Mouse (Mus musculus): ENCODE measurements around the gene Rab36. TPM values are rescaled to one million over a fixed set of nuclear protein-coding genes. Genes with fewer than 3 reads are reported as not detected.
"Not testable (repeated sequence)": the region's sequence is repeated elsewhere in the genome, so short reads cannot be mapped to it uniquely, and the experiment has no call there.

The Rab36 gene
- polyA plus RNA-seq, 1 experiment from 2014 or later, result 1.9 TPM

- no peaks in the 10 kb centered on the region for H3K36me3 ChIP-seq (ENCODE audit: control insufficient read depth, insufficient read depth, low read length)
- WGBS, result 84% methylated on average over 3 of the region's 3 CpGs
- ATAC-seq (ENCODE audit: low FRiP score, low TSS enrichment) (no peak), DNase-seq (ENCODE audit: low spot score) (no peak)
- no peaks in the 10 kb centered on the region for H3K27me3 ChIP-seq (ENCODE audit: control insufficient read depth, insufficient read depth, low read length)
- H3K4me3 ChIP-seq (ENCODE audit: low read depth, low read length), result no peak overlapping the region
- H3K4me2 ChIP-seq (replicated peaks; ENCODE audit: low read depth), result no peak overlapping the region
- H3K9ac ChIP-seq (ENCODE audit: low read length), result no peak overlapping the region
- TF ChIP-seq CTCF (IDR thresholded peaks at IDR 0.05; ENCODE audit: low read depth) (no peak), EP300 (optimal IDR thresholded peaks at IDR 0.05) (no peak)
- H3K27ac ChIP-seq (replicated peaks), result no peak overlapping the region
- no peaks in the 10 kb centered on the region for H3K9me3 ChIP-seq (ENCODE audit: control insufficient read depth, low read length)
- no peaks in the 10 kb centered on the region for H3K4me1 ChIP-seq (replicated peaks; ENCODE audit: control insufficient read depth, insufficient read depth)
Measured at GRCm38 (mm10) chr10:75030234-75030633, 6.6 kb upstream of the Rab36 start.

- H3K4me1 ChIP-seq (replicated peaks; ENCODE audit: control insufficient read depth, insufficient read depth), result no peaks in the 10 kb centered on the region
- no peaks in the 10 kb centered on the region for H3K27me3 ChIP-seq (ENCODE audit: control insufficient read depth, insufficient read depth, low read length)
Measured at GRCm38 (mm10) chr10:75031345-75032114, 5.3 kb upstream of the Rab36 start.

GRCm38 (mm10) chr10:75032395-75032794, 4.5 kb upstream of the Rab36 start, which contains the start of gene Rsph14:
TSS of gene Rsph14 (minus strand) at chr10:75032586.
- ATAC-seq (ENCODE audit: low FRiP score, low TSS enrichment) (peak; percentile 30; the same call in 1 of the 2 replicates), DNase-seq (ENCODE audit: low spot score) (peak; percentile 71)
- H3K4me1 ChIP-seq (replicated peaks; ENCODE audit: control insufficient read depth, insufficient read depth), result no peaks in the 10 kb centered on the region
- 23% methylated on average over 10 of the region's 10 CpGs for WGBS
- H3K36me3 ChIP-seq (ENCODE audit: control insufficient read depth, insufficient read depth, low read length), result no peaks in the 10 kb centered on the region
- no peak for TF ChIP-seq CTCF (IDR thresholded peaks at IDR 0.05; ENCODE audit: low read depth)
- TF ChIP-seq EP300 (optimal IDR thresholded peaks at IDR 0.05), result no peak
- no peak within 1 kb of the TSS for H3K4me2 ChIP-seq (replicated peaks; ENCODE audit: low read depth)
- H3K9ac ChIP-seq (ENCODE audit: low read length), result no peak within 1 kb of the TSS
- no peaks in the 10 kb centered on the region for H3K27me3 ChIP-seq (ENCODE audit: control insufficient read depth, insufficient read depth, low read length)
- H3K27ac ChIP-seq (replicated peaks), result no peak within 1 kb of the TSS
- H3K4me3 ChIP-seq (ENCODE audit: low read depth, low read length), result no peak within 1 kb of the TSS
- H3K9me3 ChIP-seq (ENCODE audit: control insufficient read depth, low read length), result no peaks in the 10 kb centered on the region

More at GRCm38 (mm10) chr10:75031345-75032114, 5.3 kb upstream of the Rab36 start:
- ATAC-seq (ENCODE audit: low FRiP score, low TSS enrichment) (no peak), DNase-seq (ENCODE audit: low spot score) (no peak)
- WGBS, result 50% methylated on average over 5 of the region's 5 CpGs
- TF ChIP-seq CTCF (IDR thresholded peaks at IDR 0.05; ENCODE audit: low read depth) (no peak), EP300 (optimal IDR thresholded peaks at IDR 0.05) (no peak)
- no peaks in the 10 kb centered on the region for H3K9me3 ChIP-seq (ENCODE audit: control insufficient read depth, low read length)
- no peak overlapping the region for H3K4me3 ChIP-seq (ENCODE audit: low read depth, low read length)
- no peak overlapping the region for H3K9ac ChIP-seq (ENCODE audit: low read length)
- H3K4me2 ChIP-seq (replicated peaks; ENCODE audit: low read depth), result no peak overlapping the region
- no peak overlapping the region for H3K27ac ChIP-seq (replicated peaks)
- no peaks in the 10 kb centered on the region for H3K36me3 ChIP-seq (ENCODE audit: control insufficient read depth, insufficient read depth, low read length)

- not testable (repeated sequence) for H3K4me3 ChIP-seq (ENCODE audit: low read depth, low read length); H3K27me3 ChIP-seq (ENCODE audit: control insufficient read depth, insufficient read depth, low read length); H3K36me3 ChIP-seq (ENCODE audit: control insufficient read depth, insufficient read depth, low read length); H3K27ac ChIP-seq (replicated peaks); H3K4me2 ChIP-seq (replicated peaks; ENCODE audit: low read depth); H3K9me3 ChIP-seq (ENCODE audit: control insufficient read depth, low read length); H3K4me1 ChIP-seq (replicated peaks; ENCODE audit: control insufficient read depth, insufficient read depth); DNase-seq (ENCODE audit: low spot score); H3K9ac ChIP-seq (ENCODE audit: low read length)
- 0 out of 2 replicates have a peak, but pooled peaks have one; percentile 49 for ATAC-seq (ENCODE audit: low FRiP score, low TSS enrichment)
- WGBS, result 4% methylated on average over 1 of the region's 1 CpGs
Measured at GRCm38 (mm10) chr10:75042060-75042459, 5.2 kb downstream of the Rab36 start.

GRCm38 (mm10) chr10:75044459-75044858, 7.6 kb downstream of the Rab36 start:
- H3K4me1 ChIP-seq (replicated peaks; ENCODE audit: control insufficient read depth, insufficient read depth), result no peaks in the 10 kb centered on the region
- H3K36me3 ChIP-seq (ENCODE audit: control insufficient read depth, insufficient read depth, low read length), result no peaks in the 10 kb centered on the region
- H3K4me2 ChIP-seq (replicated peaks; ENCODE audit: low read depth), result no peak overlapping the region
- TF ChIP-seq EP300 (optimal IDR thresholded peaks at IDR 0.05) (no peak), CTCF (IDR thresholded peaks at IDR 0.05; ENCODE audit: low read depth) (no peak)
- ATAC-seq (ENCODE audit: low FRiP score, low TSS enrichment) (0 out of 2 replicates have a peak, but pooled peaks have one; percentile 33), DNase-seq (ENCODE audit: low spot score) (no peak)
- H3K9ac ChIP-seq (ENCODE audit: low read length), result no peak overlapping the region
- no peaks in the 10 kb centered on the region for H3K9me3 ChIP-seq (ENCODE audit: control insufficient read depth, low read length)
- 27% methylated on average over 7 of the region's 7 CpGs for WGBS
- no peak overlapping the region for H3K27ac ChIP-seq (replicated peaks)
- no peak overlapping the region for H3K4me3 ChIP-seq (ENCODE audit: low read depth, low read length)
- H3K27me3 ChIP-seq (ENCODE audit: control insufficient read depth, insufficient read depth, low read length), result no peaks in the 10 kb centered on the region

- no peak overlapping the region for H3K9ac ChIP-seq (ENCODE audit: low read length)
- no peak for DNase-seq (ENCODE audit: low spot score)
- no peak for ATAC-seq (ENCODE audit: low FRiP score, low TSS enrichment)
Measured at GRCm38 (mm10) chr10:75045831-75046230, 9.0 kb downstream of the Rab36 start.

More at GRCm38 (mm10) chr10:75045831-75046230, 9.0 kb downstream of the Rab36 start:
- TF ChIP-seq CTCF (IDR thresholded peaks at IDR 0.05; ENCODE audit: low read depth) (no peak), EP300 (optimal IDR thresholded peaks at IDR 0.05) (no peak)
- H3K9me3 ChIP-seq (ENCODE audit: control insufficient read depth, low read length), result no peaks in the 10 kb centered on the region
- no peak overlapping the region for H3K4me3 ChIP-seq (ENCODE audit: low read depth, low read length)
- no peak overlapping the region for H3K27ac ChIP-seq (replicated peaks)
- WGBS, result 88% methylated on average over 15 of the region's 15 CpGs
- no peaks in the 10 kb centered on the region for H3K36me3 ChIP-seq (ENCODE audit: control insufficient read depth, insufficient read depth, low read length)
- H3K27me3 ChIP-seq (ENCODE audit: control insufficient read depth, insufficient read depth, low read length), result no peaks in the 10 kb centered on the region
- H3K4me2 ChIP-seq (replicated peaks; ENCODE audit: low read depth), result no peak overlapping the region
- H3K4me1 ChIP-seq (replicated peaks; ENCODE audit: control insufficient read depth, insufficient read depth), result no peaks in the 10 kb centered on the region

Data from stomach, postnatal 0 days (tissue).